Mouse (Mus musculus): ENCODE results near the gene Padi6.

- no peak for TF ChIP-seq GATA1 (IDR thresholded peaks at IDR 0.05; ENCODE audit: borderline replicate concordance, low read length)
- no peak for TF ChIP-seq FLI1 (IDR thresholded peaks at IDR 0.05; ENCODE audit: low read length)
These were observed 13.4 kb upstream of the Padi6 start for GRCm38 (mm10) chr4:140755811-140756210.
